Mouse (Mus musculus) small intestine, adult 2 months (tissue): ENCODE data around the gene Supt5.

Experiments used
- CTCF ChIP-seq: fragments of 200-500 bp; IDR thresholded peaks from 2 replicates; pipeline ENCODE4 v1.5.1; 2012; ENCODE audit warnings: low read depth, mild to moderate bottlenecking, control low read depth, inconsistent platforms, low read length, moderate library complexity, mixed read lengths; ENCODE audit not compliant: insufficient replicate concordance, insufficient read length; ENCODE audit errors: extremely low read depth
- POLR2A ChIP-seq: fragments of 200-500 bp; IDR thresholded peaks from 2 replicates; pipeline ENCODE4 v1.6.1; 2012; ENCODE audit warnings: low read depth, mild to moderate bottlenecking, control low read depth, inconsistent platforms, low read length, moderate library complexity

- no peak for TF ChIP-seq POLR2A
- TF ChIP-seq CTCF: no peak
Observed at GRCm38 (mm10) chr7:28353267-28353666, 14.7 kb upstream of the Supt5 start.
